Mouse (Mus musculus): ENCODE data around the gene Igfbp6. TPM values are rescaled to one million over a fixed set of nuclear protein-coding genes. Genes with fewer than 3 reads are reported as not detected.

Igfbp6 gene
- polyA plus RNA-seq (2012; rRNA removed) (0.66 and 0.90 TPM in 2 replicates), polyA plus RNA-seq (2014; fragmentation: Nextera tagmentation; extraction: Ambion mirVana) (0.95 and 1.6 TPM in 2 replicates)

DNA sequence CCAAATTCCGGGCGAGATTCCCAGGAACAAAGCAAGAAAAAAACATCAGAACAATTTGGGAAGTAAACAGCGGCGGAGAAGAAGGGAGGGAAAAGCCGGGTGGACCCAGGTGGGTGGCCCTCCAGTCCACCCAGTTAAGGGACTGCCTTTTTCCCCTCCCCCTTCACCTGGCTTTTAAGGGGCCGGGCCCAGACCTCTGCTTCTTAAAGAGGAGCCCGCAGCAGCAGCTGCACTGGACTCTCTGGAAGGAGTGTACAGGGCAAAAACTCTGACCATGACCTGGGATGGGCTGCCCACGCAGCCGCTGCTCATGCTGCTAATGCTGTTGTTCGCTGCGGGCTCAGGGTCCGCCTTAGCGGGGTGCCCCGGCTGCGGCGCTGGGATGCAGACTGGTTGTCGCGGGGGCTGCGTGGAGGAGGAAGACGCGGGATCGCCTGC, at the start of gene Igfbp6:
Gene Igfbp6, plus strand, starts transcription at position 89 of the 438 bp plus-strand sequence.
- Histone ChIP-seq H3K9ac (replicated peaks) (no peak within 1 kb of the TSS), H3K9me3 (ENCODE audit: control insufficient read depth, low read length) (no peaks in the 10 kb centered on the region), H3K27me3 (ENCODE audit: control insufficient read depth, insufficient read depth, low read length) (peaks cover 34% of the 10 kb centered on the region), H3K4me3 (ENCODE audit: insufficient read depth in 1 of 2, low read depth in 2 of 2, low read length in 2 of 2) (peak within 1 kb of the TSS in 1 of 2 experiments; percentile 18; a peak in 1 of 4 replicates), H3K4me2 (ENCODE audit: low read depth) (peak within 1 kb of the TSS; percentile 44), H3K27ac (no peak within 1 kb of the TSS), H3K36me3 (replicated peaks; ENCODE audit: control insufficient read depth, insufficient read depth, low read depth) (no peaks in the 10 kb centered on the region), H3K4me1 (replicated peaks; ENCODE audit: control insufficient read depth in 2 of 2, insufficient read depth in 2 of 2, low read length in 1 of 2) (0 out of 4 replicates have a peak, but pooled peaks cover 0 to 2% of the 10 kb centered on the region in 2 experiments)
- no peak for ATAC-seq (ENCODE audit: insufficient read depth)
- TF ChIP-seq CTCF (IDR thresholded peaks at IDR 0.05; ENCODE audit: low read depth) (no peak), EP300 (IDR thresholded peaks at IDR 0.05; ENCODE audit: low read depth) (no peak)
- 15% methylated on average over 22 of the region's 22 CpGs for WGBS (ENCODE audit: insufficient replicate concordance)
- no peak for DNase-seq (ENCODE audit: low read depth in 3 of 3, low spot score in 3 of 3)

DNA sequence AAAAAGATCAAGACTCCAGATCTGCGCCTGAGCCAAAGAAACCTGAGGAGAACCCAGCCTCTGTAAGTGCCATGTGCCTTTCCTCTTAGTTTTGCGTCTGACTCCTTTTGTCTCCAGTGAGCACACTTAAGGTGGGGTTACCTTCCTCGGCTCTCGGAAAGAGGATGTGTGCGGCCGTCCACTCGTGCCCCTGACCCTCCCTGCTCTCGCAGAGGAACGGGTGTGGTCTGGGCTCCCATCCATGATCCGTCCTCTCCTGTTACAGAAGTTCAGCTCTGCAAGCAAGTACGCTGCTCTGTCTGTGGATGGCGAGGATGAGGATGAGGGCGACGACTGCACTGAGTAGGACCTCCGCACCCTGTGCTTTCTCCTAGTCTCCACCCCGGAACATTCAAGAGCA, 49.2 kb upstream of the Igfbp6 start:
- Histone ChIP-seq H3K4me3 (ENCODE audit: insufficient read depth in 1 of 2, low read depth in 2 of 2, low read length in 2 of 2) (no peak overlapping the region), H3K36me3 (replicated peaks; ENCODE audit: control insufficient read depth, insufficient read depth, low read depth) (peaks cover 65% of the 10 kb centered on the region), H3K9ac (replicated peaks) (no peak overlapping the region)

DNA sequence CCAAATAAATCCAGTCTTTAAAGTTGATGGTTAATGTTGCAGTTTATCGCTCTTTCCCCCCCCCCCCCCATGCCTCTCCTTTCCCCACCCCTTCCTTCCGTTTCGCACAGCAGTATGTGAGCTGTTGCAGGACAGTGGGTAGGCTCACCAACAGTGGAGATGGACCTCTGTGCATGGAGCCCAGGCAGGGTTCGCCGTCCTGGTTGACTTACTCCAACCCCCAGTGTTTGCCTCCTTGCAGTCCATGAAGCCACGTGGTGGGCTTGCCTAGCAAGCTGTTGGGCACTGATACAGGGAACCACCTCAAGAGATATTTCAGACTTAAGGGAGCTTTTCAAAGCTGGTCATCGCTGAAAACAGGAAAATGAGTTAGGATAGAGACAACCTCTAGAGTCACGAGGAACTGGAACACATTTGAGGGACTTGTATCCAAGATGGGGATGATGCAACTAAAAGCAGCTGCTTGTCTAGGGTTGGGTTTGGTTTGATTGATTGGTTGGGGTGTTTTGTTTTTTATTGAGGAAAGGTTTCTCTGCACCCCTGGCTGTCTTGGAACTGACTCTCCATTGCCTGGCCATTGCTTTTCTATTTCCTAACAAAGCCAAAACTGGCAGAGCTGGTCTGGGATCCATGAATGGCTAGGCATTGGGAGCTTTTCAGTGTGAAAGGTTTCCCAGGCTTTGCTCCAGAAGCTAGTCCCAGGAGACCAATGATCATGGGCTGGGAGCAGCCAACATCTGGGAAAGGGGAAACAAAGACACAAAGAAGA, 46.8 kb upstream of the Igfbp6 start:
- Histone ChIP-seq H3K27ac (no peak overlapping the region), H3K4me3 (ENCODE audit: insufficient read depth in 1 of 2, low read depth in 2 of 2, low read length in 2 of 2) (no peak overlapping the region), H3K4me1 (replicated peaks; ENCODE audit: control insufficient read depth in 2 of 2, insufficient read depth in 2 of 2, low read length in 1 of 2) (peaks cover 0 to 6% of the 10 kb centered on the region in 2 experiments; a peak in 1 of 4 replicates), H3K4me2 (ENCODE audit: low read depth) (no peak overlapping the region), H3K9ac (replicated peaks) (no peak overlapping the region), H3K36me3 (replicated peaks; ENCODE audit: control insufficient read depth, insufficient read depth, low read depth) (peaks cover 42% of the 10 kb centered on the region), H3K27me3 (ENCODE audit: control insufficient read depth, insufficient read depth, low read length) (peaks cover 6% of the 10 kb centered on the region), H3K9me3 (ENCODE audit: control insufficient read depth, low read length) (no peaks in the 10 kb centered on the region)
- no peak for TF ChIP-seq EP300 (IDR thresholded peaks at IDR 0.05; ENCODE audit: low read depth)
- no peak for TF ChIP-seq CTCF (IDR thresholded peaks at IDR 0.05; ENCODE audit: low read depth)
- 42% methylated on average over 8 of the region's 8 CpGs for WGBS (ENCODE audit: insufficient replicate concordance)
- ATAC-seq (ENCODE audit: insufficient read depth) = no peak
- no peak for DNase-seq (ENCODE audit: low read depth in 3 of 3, low spot score in 3 of 3)

More for the DNA sequence above, 49.2 kb upstream of the Igfbp6 start:
- Histone ChIP-seq H3K27me3 (ENCODE audit: control insufficient read depth, insufficient read depth, low read length) (peaks cover 1% of the 10 kb centered on the region; the same call in 1 of the 2 replicates), H3K9me3 (ENCODE audit: control insufficient read depth, low read length) (no peaks in the 10 kb centered on the region), H3K4me1 (replicated peaks; ENCODE audit: control insufficient read depth in 2 of 2, insufficient read depth in 2 of 2, low read length in 1 of 2) (peaks cover 0 to 2% of the 10 kb centered on the region in 2 experiments; a peak in 1 of 4 replicates), H3K27ac (no peak overlapping the region), H3K4me2 (ENCODE audit: low read depth) (no peak overlapping the region)
- ATAC-seq (ENCODE audit: insufficient read depth) = no peak
- WGBS (ENCODE audit: insufficient replicate concordance) = 79% methylated on average over 16 of the region's 16 CpGs
- DNase-seq (ENCODE audit: low read depth in 3 of 3, low spot score in 3 of 3) = no peak
- TF ChIP-seq EP300 (IDR thresholded peaks at IDR 0.05; ENCODE audit: low read depth) = no peak
- no peak for TF ChIP-seq CTCF (IDR thresholded peaks at IDR 0.05; ENCODE audit: low read depth)

DNA sequence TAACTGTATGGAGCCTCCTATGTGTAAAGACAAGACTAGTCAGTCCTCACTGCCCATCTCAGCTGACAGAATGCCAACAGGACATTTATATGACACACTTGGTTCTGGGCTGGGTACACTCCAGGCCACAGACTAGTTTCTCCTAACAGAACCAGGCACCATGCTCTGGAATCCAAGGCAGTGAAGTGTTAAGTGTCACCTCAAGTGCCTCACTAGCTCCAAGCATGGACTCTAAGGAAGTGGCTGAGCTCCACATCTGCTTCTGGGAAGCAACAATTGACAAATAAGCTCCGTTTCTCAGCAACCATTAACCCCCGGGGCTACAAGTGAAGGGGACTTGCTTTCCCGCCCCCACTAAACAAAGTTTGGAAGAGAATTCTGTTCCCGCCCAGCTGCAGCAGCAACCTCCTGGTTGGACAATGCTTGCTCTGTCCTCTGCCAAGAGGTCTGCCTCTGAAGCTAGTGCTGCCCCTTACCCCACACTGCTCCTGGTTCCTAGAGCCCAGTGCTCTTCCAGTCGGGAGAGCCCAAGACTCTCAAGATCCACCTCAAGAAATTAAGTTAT, 46.1 kb upstream of the Igfbp6 start:
- no peak for TF ChIP-seq CTCF (IDR thresholded peaks at IDR 0.05; ENCODE audit: low read depth)
- Histone ChIP-seq H3K9me3 (ENCODE audit: control insufficient read depth, low read length) (no peaks in the 10 kb centered on the region), H3K4me3 (ENCODE audit: insufficient read depth in 1 of 2, low read depth in 2 of 2, low read length in 2 of 2) (no peak overlapping the region), H3K4me1 (replicated peaks; ENCODE audit: control insufficient read depth in 2 of 2, insufficient read depth in 2 of 2, low read length in 1 of 2) (peaks cover 0 to 6% of the 10 kb centered on the region in 2 experiments; a peak in 1 of 4 replicates), H3K4me2 (ENCODE audit: low read depth) (no peak overlapping the region), H3K9ac (replicated peaks) (no peak overlapping the region), H3K36me3 (replicated peaks; ENCODE audit: control insufficient read depth, insufficient read depth, low read depth) (peaks cover 34% of the 10 kb centered on the region), H3K27me3 (ENCODE audit: control insufficient read depth, insufficient read depth, low read length) (peaks cover 6% of the 10 kb centered on the region), H3K27ac (no peak overlapping the region)
- no peak for ATAC-seq (ENCODE audit: insufficient read depth)
- WGBS (ENCODE audit: insufficient replicate concordance) = 53% methylated on average over 5 of the region's 5 CpGs
- no peak for DNase-seq (ENCODE audit: low read depth in 3 of 3, low spot score in 3 of 3)

DNA sequence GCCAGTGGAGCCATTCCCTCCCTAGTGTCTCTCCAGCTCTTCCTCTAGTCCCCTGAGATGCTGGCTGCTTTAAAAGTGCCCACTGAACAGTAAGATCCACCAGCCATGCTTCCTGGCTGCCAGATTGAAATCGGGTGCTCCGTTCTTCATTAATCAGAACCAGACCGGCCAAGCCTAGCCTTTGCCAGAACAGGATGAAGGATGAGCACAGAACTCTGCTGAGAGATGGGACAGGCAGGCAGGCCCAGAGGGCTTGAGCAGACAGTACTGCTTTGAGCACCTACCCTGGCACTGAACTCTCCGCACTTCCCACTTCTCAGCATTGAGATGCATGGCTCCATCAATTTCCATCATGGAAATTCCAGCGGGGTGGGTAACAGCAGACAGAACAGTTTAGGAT, 44.9 kb upstream of the Igfbp6 start:
- H3K4me1 ChIP-seq (replicated peaks; ENCODE audit: control insufficient read depth in 2 of 2, insufficient read depth in 2 of 2, low read length in 1 of 2) = peaks cover 0 to 15% of the 10 kb centered on the region in 2 experiments; a peak in 2 of 4 replicates
- no peaks in the 10 kb centered on the region for H3K9me3 ChIP-seq (ENCODE audit: control insufficient read depth, low read length)
- H3K27ac ChIP-seq = no peak overlapping the region
- H3K9ac ChIP-seq (replicated peaks) = no peak overlapping the region
- TF ChIP-seq EP300 (IDR thresholded peaks at IDR 0.05; ENCODE audit: low read depth) = no peak
- TF ChIP-seq CTCF (IDR thresholded peaks at IDR 0.05; ENCODE audit: low read depth) = no peak
- H3K4me3 ChIP-seq (ENCODE audit: insufficient read depth in 1 of 2, low read depth in 2 of 2, low read length in 2 of 2) = no peak overlapping the region
- DNase-seq (ENCODE audit: low read depth in 3 of 3, low spot score in 3 of 3) (no peak), ATAC-seq (ENCODE audit: insufficient read depth) (no peak)
- H3K4me2 ChIP-seq (ENCODE audit: low read depth) = peak overlapping the region; percentile 81; the same call in 1 of the 2 replicates
- H3K36me3 ChIP-seq (replicated peaks; ENCODE audit: control insufficient read depth, insufficient read depth, low read depth) = peaks cover 22% of the 10 kb centered on the region
- 46% methylated on average over 5 of the region's 5 CpGs for WGBS (ENCODE audit: insufficient replicate concordance)
- peaks cover 8% of the 10 kb centered on the region for H3K27me3 ChIP-seq (ENCODE audit: control insufficient read depth, insufficient read depth, low read length)

All from liver, embryonic 14.5 days (tissue).